Mouse (Mus musculus) lung, embryonic 14.5 days (tissue): ENCODE results near the gene Gng12. TPM values are rescaled to one million over a fixed set of nuclear protein-coding genes. Genes with fewer than 3 reads are reported as not detected.

Experiments
- ATAC-seq: fragments of 200-750 bp; cut with Nextera tagmentation; 2 replicates; pipeline ENCODE4 v1.8.0; 2017; ENCODE audit warnings: mild to moderate bottlenecking, moderate TSS enrichment, moderate library complexity; ENCODE audit not compliant: insufficient read depth
- DNase-seq: peaks from one replicate; pipeline ENCODE4 v3.0.0-alpha.2; 2015
- H3K27ac ChIP-seq: fragments of 300-500 bp; sonication (generic); 2 replicates; pipeline ENCODE4 v1.5.1; 2014; ENCODE audit warnings: low read depth, mild to moderate bottlenecking, moderate library complexity
- H3K27me3 ChIP-seq: fragments of 300-500 bp; sonication (generic); 2 replicates; pipeline ENCODE4 v1.6.1; 2014; ENCODE audit warnings: low read length, control low read depth; ENCODE audit not compliant: insufficient read depth
- H3K36me3 ChIP-seq: fragments of 300-500 bp; sonication (generic); 2 replicates; pipeline ENCODE4 v1.6.1; 2014; ENCODE audit warnings: control low read depth; ENCODE audit not compliant: insufficient read depth
- H3K4me1 ChIP-seq: fragments of 300-500 bp; sonication (generic); 2 replicates; pipeline ENCODE4 v1.6.1; 2014; ENCODE audit warnings: antibody characterized with exemption, control low read depth; ENCODE audit not compliant: insufficient read depth
- H3K4me2 ChIP-seq: fragments of 300-500 bp; sonication (generic); 2 replicates; pipeline ENCODE4 v1.6.1; 2014; ENCODE audit warnings: mild to moderate bottlenecking
- H3K4me3 ChIP-seq: fragments of 300-500 bp; sonication (generic); 2 replicates; pipeline ENCODE4 v1.5.1; 2014; ENCODE audit warnings: low read depth, low read length
- H3K9ac ChIP-seq: fragments of 300-500 bp; sonication (generic); 2 replicates; pipeline ENCODE4 v1.6.1; 2014
- H3K9me3 ChIP-seq: fragments of 300-500 bp; sonication (generic); 2 replicates; pipeline ENCODE4 v1.6.1; 2016; ENCODE audit warnings: low read depth, low read length, control low read depth
- CTCF ChIP-seq: IDR thresholded peaks from 2 replicates; pipeline ENCODE4 v1.5.1; 2016; ENCODE audit warnings: antibody characterized with exemption, low read depth
- WGBS: fragments of 180-500 bp; shearing (Covaris S2); extraction: QIAGEN DNeasy Blood & Tissue Kit; methylation state at CpG from one replicate; pipeline ENCODE4 v1.1.7; 2014; 5-methylcytosine and 5-hydroxymethylcytosine counted together
- polyA plus RNA-seq: library from polyadenylated mRNA; unstranded; fragments of >200 nt; fragmentation: Nextera tagmentation; extraction: Ambion mirVana; gene quantifications from 2 replicates; pipeline ENCODE4 v1.2.1, GENCODE M21; 2014

Gene Gng12
- polyA plus RNA-seq, 1 experiment from 2014 or later = 119 TPM

DNA sequence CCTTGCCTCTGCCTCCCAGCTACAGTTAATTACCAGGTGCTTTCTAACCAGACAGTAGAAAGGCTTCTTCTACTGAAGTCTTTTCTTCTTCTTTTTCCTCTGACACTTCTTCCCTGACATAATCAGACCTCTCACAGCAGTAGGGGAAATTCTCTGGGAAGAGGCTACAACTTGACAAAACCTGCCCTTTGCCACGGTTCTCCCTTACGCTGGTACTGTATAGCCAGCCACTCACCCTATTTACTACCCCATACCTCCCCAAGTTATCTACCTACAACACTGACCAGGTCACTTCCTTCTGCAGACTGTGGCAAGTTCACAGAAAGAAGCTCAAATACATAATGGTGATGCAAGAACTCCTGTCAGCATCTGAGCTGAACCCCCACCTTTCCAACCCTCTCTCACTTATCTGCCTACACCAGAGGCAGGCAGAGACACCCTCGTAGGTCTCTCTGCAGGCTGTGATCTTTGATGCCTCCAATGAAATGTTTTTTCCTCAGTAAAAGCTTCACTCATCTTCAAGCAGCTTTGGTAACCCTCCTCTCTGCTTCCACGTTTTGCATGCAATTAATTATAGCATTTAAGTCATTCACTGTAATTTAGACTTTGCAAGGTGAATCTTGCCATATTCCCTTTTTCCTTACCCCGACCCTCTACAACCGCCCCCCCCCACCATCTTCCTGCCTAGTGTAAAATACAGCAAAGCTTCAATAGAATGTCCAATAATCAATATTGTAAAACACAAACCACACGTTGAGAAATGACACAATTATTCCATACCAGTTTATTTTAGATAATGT, 138.3 kb downstream of the Gng12 start:
- Histone ChIP-seq H3K27me3 (no peaks in the 10 kb centered on the region), H3K36me3 (no peaks in the 10 kb centered on the region), H3K4me2 (peak overlapping the region; percentile 36; the same call in 1 of the 2 replicates), H3K27ac (peak overlapping the region; percentile 54; the same call in 1 of the 2 replicates), H3K4me1 (peaks cover 10% of the 10 kb centered on the region; the same call in 1 of the 2 replicates), H3K4me3 (peak overlapping the region; percentile 7; the same call in 1 of the 2 replicates), H3K9me3 (no peaks in the 10 kb centered on the region), H3K9ac (no peak overlapping the region)
- WGBS = 55% methylated on average over 7 of the region's 7 CpGs
- TF ChIP-seq CTCF = no peak
- DNase-seq (no peak), ATAC-seq (no peak)

DNA sequence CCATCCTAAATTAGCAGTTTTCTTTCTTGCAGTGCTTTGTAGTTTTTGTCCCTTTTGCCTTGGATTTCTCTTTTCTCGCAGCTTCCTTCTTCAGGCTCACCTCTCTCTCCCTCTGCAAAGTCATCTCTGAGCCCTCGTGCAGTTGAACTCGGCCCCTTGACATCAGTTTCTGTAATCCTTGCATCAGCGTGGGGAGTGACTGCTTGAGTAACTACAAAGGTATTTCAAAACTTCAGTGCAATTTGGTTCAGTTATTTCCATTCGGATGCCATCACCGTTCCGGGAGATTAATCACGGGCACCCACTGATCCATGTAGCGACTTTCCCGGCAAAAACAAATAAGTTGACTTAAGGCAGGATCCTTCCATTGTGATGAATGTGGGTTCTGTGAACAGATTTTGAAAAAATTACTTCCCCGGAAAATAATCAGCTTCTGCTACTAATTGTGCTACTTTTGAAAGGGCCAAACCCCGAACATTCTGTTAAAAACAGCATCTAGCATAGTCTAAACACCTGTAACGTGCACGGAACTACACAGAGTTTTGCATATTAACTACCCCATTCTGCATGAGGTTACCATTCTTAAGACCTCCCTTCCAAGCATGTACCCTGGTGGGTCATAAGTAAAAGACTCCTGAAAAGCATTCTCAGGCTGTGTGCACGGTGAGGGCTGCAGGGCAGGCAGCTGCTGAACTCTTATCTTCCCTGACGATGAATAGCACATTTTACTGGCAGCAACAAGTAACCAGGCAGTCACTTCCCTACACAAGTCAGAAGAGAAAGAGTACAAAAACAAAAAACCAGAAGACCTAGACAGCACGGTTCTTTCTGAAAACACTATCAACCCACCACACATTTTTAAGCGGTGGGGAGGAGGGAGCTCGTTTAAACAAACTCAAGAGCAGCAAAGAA, 139.4 kb downstream of the Gng12 start:
- Histone ChIP-seq H3K9me3 (no peaks in the 10 kb centered on the region), H3K27me3 (no peaks in the 10 kb centered on the region), H3K4me1 (peaks cover 8% of the 10 kb centered on the region; the same call in 1 of the 2 replicates), H3K4me3 (peak overlapping the region; percentile 67), H3K9ac (peak overlapping the region; percentile 75), H3K4me2 (peak overlapping the region; percentile 66), H3K27ac (peak overlapping the region; percentile 92), H3K36me3 (no peaks in the 10 kb centered on the region)
- DNase-seq (peak; percentile 39), ATAC-seq (no peak)
- TF ChIP-seq CTCF = no peak
- 11% methylated on average over 19 of the region's 19 CpGs for WGBS

DNA sequence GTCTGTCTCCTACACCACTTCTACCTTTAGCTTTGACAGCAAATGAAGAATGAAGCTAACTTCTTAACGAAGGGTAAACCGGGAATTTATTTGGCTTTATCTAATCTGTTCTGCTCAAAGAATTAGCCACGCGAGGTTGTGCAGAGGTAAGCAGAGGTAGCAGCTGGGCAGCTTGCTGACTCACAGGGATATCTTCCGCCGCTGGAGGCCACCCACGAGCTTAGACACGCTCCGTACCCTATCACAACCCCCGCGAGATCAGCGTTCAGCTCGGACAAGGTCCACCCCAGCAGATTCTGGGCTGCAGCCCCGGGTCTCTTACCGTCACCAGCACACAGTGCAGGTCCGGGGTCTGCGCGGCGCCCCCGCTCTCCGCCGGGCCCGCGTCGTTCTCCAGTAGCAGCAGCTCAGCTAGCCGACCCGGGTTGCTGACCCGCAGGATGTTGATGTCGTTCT, 140.2 kb downstream of the Gng12 start:
- peak; percentile 82 for ATAC-seq
- DNase-seq = peak; percentile 93
- Histone ChIP-seq H3K27ac (peak overlapping the region; percentile 92), H3K9me3 (no peaks in the 10 kb centered on the region), H3K9ac (peak overlapping the region; percentile 75), H3K36me3 (no peaks in the 10 kb centered on the region), H3K27me3 (no peaks in the 10 kb centered on the region), H3K4me3 (peak overlapping the region; percentile 67), H3K4me1 (peaks cover 8% of the 10 kb centered on the region; the same call in 1 of the 2 replicates), H3K4me2 (peak overlapping the region; percentile 66)
- TF ChIP-seq CTCF = peak; percentile 72
- WGBS = under 1% methylated on average over 29 of the region's 29 CpGs

DNA sequence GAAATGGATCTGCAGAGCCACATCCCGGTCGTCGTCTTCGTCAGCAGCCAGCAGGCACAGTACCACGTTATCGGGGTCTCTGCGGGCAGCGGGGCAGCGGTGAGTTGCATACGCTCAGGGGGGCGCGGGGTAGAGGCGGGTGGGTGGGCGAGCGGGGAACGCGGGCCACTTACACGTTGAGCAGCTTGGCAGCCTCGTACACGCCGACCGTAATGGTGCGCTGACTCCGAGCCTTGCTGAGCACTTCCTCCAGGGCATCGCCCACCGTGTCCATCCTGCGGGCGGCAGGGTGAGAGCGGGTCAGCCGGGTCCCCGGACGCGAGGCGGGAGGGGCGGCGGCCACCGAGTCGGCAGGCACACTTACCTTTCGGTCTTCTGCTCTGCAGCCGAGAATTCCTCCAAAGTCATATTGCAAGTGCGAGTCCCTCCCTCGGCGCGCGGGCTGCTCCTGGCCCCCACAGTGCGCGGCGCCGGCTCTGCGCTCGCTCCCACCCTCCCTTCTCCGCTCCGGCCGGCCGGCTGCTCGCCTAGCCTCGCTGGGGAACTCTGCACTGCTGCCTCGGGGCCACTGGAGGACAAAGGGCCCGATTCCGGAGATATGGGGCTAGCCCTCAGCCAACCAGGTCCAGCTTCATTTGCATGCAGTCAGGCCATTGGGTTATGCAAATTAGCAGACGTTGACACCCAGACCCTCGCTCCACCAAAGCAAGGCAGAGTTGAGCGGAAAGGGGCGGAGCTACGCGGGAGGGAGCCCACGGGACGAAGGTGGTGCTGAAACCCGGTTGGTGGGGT, 140.8 kb downstream of the Gng12 start, which contains the start of gene Gadd45a:
TSS of gene Gadd45a (minus strand) at position 621 of the 792 bp plus-strand sequence.
- Histone ChIP-seq H3K4me2 (peak within 1 kb of the TSS; percentile 66), H3K27ac (peak within 1 kb of the TSS; percentile 92), H3K27me3 (no peaks in the 10 kb centered on the region), H3K9me3 (no peaks in the 10 kb centered on the region), H3K4me3 (peak within 1 kb of the TSS; percentile 67), H3K4me1 (peaks cover 8% of the 10 kb centered on the region; the same call in 1 of the 2 replicates), H3K36me3 (no peaks in the 10 kb centered on the region), H3K9ac (peak within 1 kb of the TSS; percentile 75)
- under 1% methylated on average over 67 of the region's 69 CpGs for WGBS
- DNase-seq (peak; percentile 98), ATAC-seq (peak; percentile 98)
- TF ChIP-seq CTCF = no peak

DNA sequence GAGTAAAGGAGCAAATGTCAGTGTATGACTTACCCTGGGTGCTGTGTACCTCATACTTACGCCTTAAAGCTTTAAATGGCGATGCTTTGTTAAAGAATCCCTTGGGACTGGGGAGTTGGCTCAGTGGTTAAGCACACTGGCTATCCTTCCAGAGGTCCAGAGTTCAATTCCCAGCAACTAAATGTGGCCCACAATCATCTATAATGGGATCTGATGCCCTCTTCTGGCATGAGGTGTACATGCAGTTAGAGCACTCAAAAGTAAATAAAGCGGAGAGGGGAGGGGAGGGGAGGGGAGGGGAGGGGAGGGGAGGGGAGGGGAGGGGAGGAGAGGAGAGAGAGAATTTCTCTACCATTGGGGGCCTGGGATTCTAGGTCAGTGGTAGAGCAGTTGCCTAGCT, 142.8 kb downstream of the Gng12 start:
- Histone ChIP-seq H3K4me3 (no peak overlapping the region), H3K9me3 (no peaks in the 10 kb centered on the region), H3K4me1 (peaks cover 8% of the 10 kb centered on the region; the same call in 1 of the 2 replicates), H3K36me3 (no peaks in the 10 kb centered on the region), H3K27ac (no peak overlapping the region), H3K27me3 (no peaks in the 10 kb centered on the region), H3K4me2 (no peak overlapping the region), H3K9ac (no peak overlapping the region)
- 92% methylated on average over 3 of the region's 3 CpGs for WGBS
- ATAC-seq (no peak), DNase-seq (no peak)
- TF ChIP-seq CTCF = no peak

DNA sequence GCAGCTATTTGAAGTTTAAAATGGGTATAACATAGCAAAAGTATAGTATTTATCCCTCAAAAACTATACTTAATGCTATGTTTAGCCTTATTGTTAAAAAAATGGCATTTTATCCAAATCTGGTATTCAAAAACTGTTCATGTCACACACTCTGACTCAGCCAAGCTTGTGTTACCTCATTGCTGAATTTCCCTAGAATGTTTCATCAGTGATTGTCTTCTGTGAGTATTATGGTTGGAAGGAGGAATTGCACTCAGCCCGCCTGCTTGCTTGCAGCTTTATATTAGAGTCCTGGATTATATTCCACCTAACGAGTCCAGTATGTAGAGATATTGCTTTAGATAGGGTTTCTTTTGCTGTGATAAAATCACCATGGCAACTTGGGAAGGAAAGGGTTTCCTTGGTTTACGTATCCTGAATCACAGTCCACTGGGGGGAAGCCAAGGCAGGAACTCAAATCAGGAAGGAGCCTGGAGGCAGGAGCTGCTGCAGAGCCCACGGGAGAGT, 144.8 kb downstream of the Gng12 start:
- Histone ChIP-seq H3K27me3 (no peaks in the 10 kb centered on the region), H3K27ac (no peak overlapping the region), H3K4me3 (no peak overlapping the region), H3K4me1 (0 out of 2 replicates have a peak, but pooled peaks cover 3% of the 10 kb centered on the region), H3K36me3 (no peaks in the 10 kb centered on the region), H3K4me2 (no peak overlapping the region), H3K9me3 (no peaks in the 10 kb centered on the region), H3K9ac (no peak overlapping the region)
- ATAC-seq (no peak), DNase-seq (no peak)
- no peak for TF ChIP-seq CTCF
- 65% methylated on average over 4 of the region's 4 CpGs for WGBS
